36 mouse cellular contexts compared by ENCODE assay signal in genomic region chr16:38469437-38469836, GRCm38 (mm10). TPM values are rescaled to one million over a fixed set of nuclear protein-coding genes. Genes with fewer than 3 reads are reported as not detected.
"Had no signal": no experiment of that assay in that cellular context is flagged by ENCODE, and none has a peak within 500 bp of the region (broad histone marks: within the 10 kb centered on the region; RNA-seq: fewer than 3 reads in every experiment).

No protein-coding gene starts in this region.

- DNase-seq: heart, postnatal 10 days; heart, postnatal 14 days; heart, postnatal 36 days; heart, postnatal 4 days; kidney, adult 11 months; kidney, adult 18-20 months; kidney, adult 2 months; kidney, adult 8-10 months; kidney, adult 9 months; kidney, postnatal 10 days; kidney, postnatal 14 days; kidney, postnatal 25 days; kidney, postnatal 36 days; kidney, postnatal 4 days; layer of hippocampus, adult 9-11 months; layer of hippocampus, postnatal 36 days had no signal

- H3K36me3 ChIP-seq: heart, embryonic 12.5 days; heart, embryonic 13.5 days; heart, embryonic 15.5 days; hindbrain, embryonic 10.5 days; hindbrain, embryonic 12.5 days; hindbrain, embryonic 13.5 days; hindbrain, embryonic 15.5 days; intestine, embryonic 15.5 days; kidney, embryonic 15.5 days had no signal

- H3K4me1 ChIP-seq: hindbrain, embryonic 12.5 days; hindbrain, embryonic 13.5 days; hindbrain, embryonic 15.5 days had no signal

- H3K9ac ChIP-seq: heart, embryonic 12.5 days; heart, embryonic 13.5 days; heart, embryonic 15.5 days; hindbrain, embryonic 12.5 days; hindbrain, embryonic 13.5 days; hindbrain, embryonic 14.5 days; hindbrain, embryonic 15.5 days; intestine, embryonic 15.5 days; kidney, embryonic 15.5 days had no signal

- H3K27ac ChIP-seq: heart, embryonic 13.5 days; heart, embryonic 15.5 days; hindbrain, embryonic 10.5 days; hindbrain, embryonic 12.5 days; hindbrain, embryonic 13.5 days; hindbrain, embryonic 14.5 days; hindbrain, embryonic 15.5 days; hindbrain, postnatal 0 days; kidney, embryonic 15.5 days; kidney, postnatal 0 days; layer of hippocampus, adult 2 months; left cerebral cortex, adult 2 months had no signal

- H3K9me3 ChIP-seq: heart, embryonic 12.5 days; heart, embryonic 13.5 days; heart, embryonic 15.5 days; hindbrain, embryonic 10.5 days; hindbrain, embryonic 12.5 days; hindbrain, embryonic 13.5 days; hindbrain, embryonic 15.5 days; intestine, embryonic 15.5 days; kidney, embryonic 15.5 days had no signal

- H3K4me2 ChIP-seq: heart, embryonic 11.5 days; heart, embryonic 12.5 days; heart, embryonic 13.5 days; heart, embryonic 15.5 days; hindbrain, embryonic 12.5 days; hindbrain, embryonic 13.5 days; hindbrain, embryonic 14.5 days; hindbrain, embryonic 15.5 days; intestine, embryonic 15.5 days; kidney, embryonic 15.5 days had no signal

- H3K4me3 ChIP-seq: heart, embryonic 12.5 days; heart, embryonic 13.5 days; heart, embryonic 15.5 days; hindbrain, embryonic 10.5 days; hindbrain, embryonic 12.5 days; hindbrain, embryonic 13.5 days; hindbrain, embryonic 15.5 days; intestine, embryonic 15.5 days; kidney, embryonic 15.5 days; layer of hippocampus, adult 2 months; left cerebral cortex, adult 2 months had no signal

- H3K27me3 ChIP-seq: heart, embryonic 12.5 days; heart, embryonic 13.5 days; heart, embryonic 15.5 days; hindbrain, embryonic 12.5 days; hindbrain, embryonic 15.5 days; intestine, embryonic 15.5 days; kidney, embryonic 15.5 days had no signal

- ATAC-seq: hindbrain, embryonic 16.5 days; hindbrain, postnatal 0 days; inflammation-experienced regulatory T-cells, adult 6 months; intestine, embryonic 15.5 days; intestine, embryonic 16.5 days; intestine, postnatal 0 days had no signal

RNA-seq across cellular contexts. Expression of gene Cd80, which starts 14.1 kb away (rescaled TPM):
- total RNA-seq: hematopoietic stem cell, adult 5-6 weeks had no signal

RNA-seq across cellular contexts. Expression of gene Pla1a, which starts 36.5 kb away (rescaled TPM):
- total RNA-seq: hematopoietic stem cell, adult 5-6 weeks had no signal
